Mouse (Mus musculus) forebrain, embryonic 14.5 days (tissue): ENCODE results near the gene Gjb3. TPM values are rescaled to one million over a fixed set of nuclear protein-coding genes. Genes with fewer than 3 reads are reported as not detected.
A peak's percentile ranks its signal among the peaks of the same experiment; 100 is the strongest.

Experiments
- ATAC-seq: fragments of 200-750 bp; cut with Nextera tagmentation; 2 replicates; pipeline ENCODE4 v1.8.0; 2017; ENCODE audit warnings: mild to moderate bottlenecking, moderate library complexity
- DNase-seq: peaks from one replicate; pipeline ENCODE4 v3.0.0-alpha.2; 2015; ENCODE audit warnings: low spot score
- H3K27ac ChIP-seq: fragments of 300-500 bp; sonication (generic); 2 replicates; pipeline ENCODE4 v1.5.1; 2014; ENCODE audit warnings: low read depth, mild to moderate bottlenecking, control low read depth, low read length, moderate library complexity
- H3K27me3 ChIP-seq: fragments of 300-500 bp; sonication (generic); replicated peaks from 2 replicates; pipeline ENCODE4 v1.6.1; 2014; ENCODE audit warnings: low read length, control low read depth, mixed read lengths; ENCODE audit not compliant: control insufficient read depth, insufficient read depth
- H3K36me3 ChIP-seq: fragments of 300-500 bp; sonication (generic); 2 replicates; pipeline ENCODE4 v1.6.1; 2014; ENCODE audit warnings: low read length, control low read depth; ENCODE audit not compliant: control insufficient read depth, insufficient read depth
- H3K4me1 ChIP-seq: fragments of 300-500 bp; sonication (generic); 2 replicates; pipeline ENCODE4 v1.6.1; 2014; ENCODE audit warnings: antibody characterized with exemption, low read length, control low read depth; ENCODE audit not compliant: control insufficient read depth, insufficient read depth
- H3K4me2 ChIP-seq: fragments of 300-500 bp; sonication (generic); 2 replicates; pipeline ENCODE4 v1.6.1; 2014; ENCODE audit warnings: mild to moderate bottlenecking, control low read depth, low read length
- H3K4me3 ChIP-seq: fragments of 300-500 bp; sonication (generic); 2 replicates; pipeline ENCODE4 v1.5.1; 2014; ENCODE audit warnings: low read depth, low read length, control low read depth
- H3K9ac ChIP-seq: fragments of 300-500 bp; sonication (generic); 2 replicates; pipeline ENCODE4 v1.6.1; 2014; ENCODE audit warnings: mild to moderate bottlenecking, low read length, control low read depth, moderate library complexity
- H3K9me3 ChIP-seq: fragments of 300-500 bp; sonication (generic); replicated peaks from 2 replicates; pipeline ENCODE4 v1.6.1; 2016; ENCODE audit warnings: low read length, control low read depth, mixed read lengths; ENCODE audit not compliant: control insufficient read depth
- WGBS: fragments of 180-500 bp; shearing (Covaris S2); extraction: QIAGEN DNeasy Blood & Tissue Kit; methylation state at CpG from one replicate; pipeline ENCODE4 v1.1.7; 2014; 5-methylcytosine and 5-hydroxymethylcytosine counted together
- polyA plus RNA-seq: library from polyadenylated mRNA; unstranded; fragments of >200 nt; fragmentation: Nextera tagmentation; extraction: Ambion mirVana; gene quantifications from 2 replicates; pipeline ENCODE4 v1.2.1, GENCODE M21; 2014

The Gjb3 gene
- polyA plus RNA-seq, 1 experiment from 2014 or later, result not detected

- ATAC-seq (no peak), DNase-seq (no peak)
- Histone ChIP-seq H3K4me2 (no peak overlapping the region), H3K9ac (no peak overlapping the region), H3K4me3 (no peak overlapping the region), H3K4me1 (no peaks in the 10 kb centered on the region), H3K9me3 (no peaks in the 10 kb centered on the region), H3K36me3 (no peaks in the 10 kb centered on the region), H3K27ac (no peak overlapping the region), H3K27me3 (no peaks in the 10 kb centered on the region)
- WGBS, result 61% methylated on average over 4 of the region's 4 CpGs
Measured at GRCm38 (mm10) chr4:127349560-127350300, 19.1 kb upstream of the Gjb3 start.

DNA sequence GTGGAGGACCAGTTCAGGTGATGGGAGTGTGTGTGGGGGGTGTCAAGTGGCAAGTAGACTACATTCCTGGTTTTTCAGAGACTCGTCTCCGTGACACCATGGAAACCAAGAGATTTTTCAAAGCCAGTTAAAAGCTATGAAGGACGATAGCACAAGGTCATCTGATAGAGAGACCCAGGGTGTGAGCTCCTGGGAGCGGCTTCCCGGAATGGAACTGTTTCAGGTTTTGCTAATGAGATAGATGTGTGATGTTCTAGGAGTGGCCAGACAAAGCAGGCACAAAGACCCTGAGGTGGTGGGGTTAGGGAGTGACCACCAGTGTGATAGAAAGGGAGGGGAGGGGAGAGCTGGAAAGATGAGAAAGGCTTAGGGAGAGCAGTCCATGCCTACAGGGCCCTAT, 14.4 kb upstream of the Gjb3 start:
- H3K9ac ChIP-seq, result no peak overlapping the region

GRCm38 (mm10) chr4:127341372-127341771, 10.7 kb upstream of the Gjb3 start:
- Histone ChIP-seq H3K9ac (no peak overlapping the region), H3K4me2 (no peak overlapping the region), H3K27ac (no peak overlapping the region), H3K27me3 (no peaks in the 10 kb centered on the region), H3K36me3 (no peaks in the 10 kb centered on the region), H3K9me3 (no peaks in the 10 kb centered on the region), H3K4me1 (no peaks in the 10 kb centered on the region), H3K4me3 (no peak overlapping the region)
- DNase-seq (no peak), ATAC-seq (no peak)
- WGBS, result 69% methylated on average over 6 of the region's 6 CpGs

More for the DNA sequence above, 14.4 kb upstream of the Gjb3 start:
- Histone ChIP-seq H3K27me3 (no peaks in the 10 kb centered on the region), H3K4me1 (no peaks in the 10 kb centered on the region), H3K27ac (no peak overlapping the region), H3K36me3 (no peaks in the 10 kb centered on the region), H3K4me3 (no peak overlapping the region), H3K4me2 (no peak overlapping the region), H3K9me3 (no peaks in the 10 kb centered on the region)
- ATAC-seq (no peak), DNase-seq (no peak)
- 91% methylated on average over 5 of the region's 5 CpGs for WGBS

DNA sequence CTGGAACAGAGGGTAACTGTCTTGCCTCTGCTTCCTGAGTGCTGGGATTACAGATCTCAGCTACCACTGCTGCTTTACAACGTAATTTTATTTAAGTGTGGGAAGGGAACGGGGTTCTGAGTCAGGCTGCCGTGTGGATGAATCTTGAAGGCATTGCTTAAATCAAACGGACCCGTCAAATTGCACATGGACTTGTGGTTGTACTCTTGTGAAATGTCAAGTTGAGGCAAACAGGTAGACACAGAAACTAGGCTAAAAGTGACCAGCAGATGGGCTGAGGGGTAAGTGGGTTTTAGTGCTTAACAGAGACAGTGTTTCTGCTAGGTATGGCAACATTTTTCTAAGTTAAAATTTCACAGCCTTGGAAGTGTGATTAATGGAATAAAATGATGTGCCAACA, 7.0 kb upstream of the Gjb3 start:
- no peak for ATAC-seq
- Histone ChIP-seq H3K4me3 (no peak overlapping the region), H3K4me1 (no peaks in the 10 kb centered on the region), H3K36me3 (no peaks in the 10 kb centered on the region), H3K27ac (no peak overlapping the region), H3K4me2 (no peak overlapping the region), H3K27me3 (no peaks in the 10 kb centered on the region), H3K9ac (no peak overlapping the region), H3K9me3 (no peaks in the 10 kb centered on the region)
- DNase-seq, result no peak
- 90% methylated on average over 5 of the region's 5 CpGs for WGBS

GRCm38 (mm10) chr4:127334870-127335504, 4.3 kb upstream of the Gjb3 start:
- 50% methylated on average over 5 of the region's 5 CpGs for WGBS
- Histone ChIP-seq H3K9me3 (no peaks in the 10 kb centered on the region), H3K4me3 (no peak overlapping the region), H3K4me2 (no peak overlapping the region), H3K9ac (no peak overlapping the region), H3K27ac (no peak overlapping the region), H3K4me1 (peaks cover 3% of the 10 kb centered on the region; the same call in 1 of the 2 replicates), H3K36me3 (no peaks in the 10 kb centered on the region), H3K27me3 (peaks cover 22% of the 10 kb centered on the region)
- ATAC-seq (no peak), DNase-seq (no peak)

- DNase-seq, result no peak
- Histone ChIP-seq H3K4me3 (no peak overlapping the region), H3K4me1 (peaks cover 3% of the 10 kb centered on the region; the same call in 1 of the 2 replicates), H3K4me2 (no peak overlapping the region), H3K36me3 (no peaks in the 10 kb centered on the region), H3K9me3 (no peaks in the 10 kb centered on the region), H3K9ac (no peak overlapping the region), H3K27ac (no peak overlapping the region), H3K27me3 (peaks cover 31% of the 10 kb centered on the region)
- WGBS, result 21% methylated on average over 13 of the region's 13 CpGs
- ATAC-seq, result no peak
Measured at GRCm38 (mm10) chr4:127331171-127331570, 527 bp upstream of the Gjb3 start.

DNA sequence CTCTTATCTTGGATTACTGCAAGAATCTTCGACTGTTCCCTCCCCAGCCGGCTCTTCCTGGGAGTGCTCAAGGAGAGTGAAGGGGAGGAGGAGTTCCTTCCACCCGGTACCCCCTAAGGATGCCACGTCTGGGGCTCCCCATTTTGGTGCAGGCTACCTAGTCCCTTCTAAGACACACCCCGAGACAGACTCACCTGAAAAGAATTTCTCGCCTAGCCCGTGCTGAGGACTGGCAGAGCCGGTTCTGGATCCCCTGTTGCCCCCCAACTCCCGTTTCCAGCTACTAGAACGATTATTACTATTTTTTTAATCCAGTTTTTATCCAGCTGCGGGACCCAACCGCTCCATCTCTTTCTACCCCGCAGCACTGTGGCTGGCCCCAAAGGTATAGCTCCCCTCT, 893 bp downstream of the Gjb3 start:
- Histone ChIP-seq H3K27ac (no peak overlapping the region), H3K9me3 (no peaks in the 10 kb centered on the region), H3K4me1 (peaks cover 3% of the 10 kb centered on the region; the same call in 1 of the 2 replicates), H3K4me2 (peak overlapping the region; percentile 39), H3K36me3 (no peaks in the 10 kb centered on the region), H3K9ac (no peak overlapping the region), H3K4me3 (0 out of 2 replicates have a peak overlapping the region, but pooled peaks have one; percentile 12), H3K27me3 (peaks cover 37% of the 10 kb centered on the region)
- WGBS, result 3% methylated on average over 13 of the region's 13 CpGs
- DNase-seq (no peak), ATAC-seq (no peak)

- no peak overlapping the region for H3K9ac ChIP-seq
- no peak overlapping the region for H3K4me3 ChIP-seq
- no peak overlapping the region for H3K27ac ChIP-seq
- 5% methylated on average over 3 of the region's 3 CpGs for WGBS
- peaks cover 3% of the 10 kb centered on the region; the same call in 1 of the 2 replicates for H3K4me1 ChIP-seq
- peak; percentile 32 for DNase-seq
- ATAC-seq, result no peak
- H3K27me3 ChIP-seq, result peaks cover 37% of the 10 kb centered on the region
- H3K9me3 ChIP-seq, result no peaks in the 10 kb centered on the region
- H3K36me3 ChIP-seq, result no peaks in the 10 kb centered on the region
- H3K4me2 ChIP-seq, result no peak overlapping the region
Measured at GRCm38 (mm10) chr4:127329046-127329445, 1.6 kb downstream of the Gjb3 start.

- WGBS, result 75% methylated on average over 7 of the region's 7 CpGs
- Histone ChIP-seq H3K9me3 (no peaks in the 10 kb centered on the region), H3K9ac (no peak overlapping the region), H3K4me3 (no peak overlapping the region), H3K36me3 (no peaks in the 10 kb centered on the region), H3K27me3 (peaks cover 37% of the 10 kb centered on the region), H3K4me1 (peaks cover 3% of the 10 kb centered on the region; the same call in 1 of the 2 replicates), H3K4me2 (no peak overlapping the region), H3K27ac (no peak overlapping the region)
- DNase-seq (no peak), ATAC-seq (no peak)
Measured at GRCm38 (mm10) chr4:127328378-127328777, 2.3 kb downstream of the Gjb3 start.
